In genomic region chr17:34915410-34915831, GRCm38 (mm10) we compare ENCODE assay signal across 8 mouse cellular contexts. TPM values are rescaled to one million over a fixed set of nuclear protein-coding genes. Genes with fewer than 3 reads are reported as not detected.
DNase-seq lines count a peak whose midpoint lies in the region; ATAC-seq and TF ChIP-seq lines count a peak whose summit lies in the region.

No protein-coding gene starts in this region.

- WGBS in spleen, adult 2 months, result 21% methylated on average over 11 of the region's 11 CpGs
- WGBS in liver, adult 2 months, result 16% methylated on average over 11 of the region's 11 CpGs
- 22% methylated on average over 11 of the region's 11 CpGs for WGBS in stomach, embryonic 14.5 days
- WGBS in forebrain, embryonic 14.5 days, result 34% methylated on average over 11 of the region's 11 CpGs

- 0 out of 2 replicates have a peak, but pooled peaks have one; percentile 4 for TF ChIP-seq CTCF in spleen, adult 2 months (IDR thresholded peaks at IDR 0.05; ENCODE audit: extremely low read depth, insufficient read depth, insufficient read length, insufficient replicate concordance)
- TF ChIP-seq CTCF in liver, adult 2 months (IDR thresholded peaks at IDR 0.05; ENCODE audit: low read depth, low read length), result peak; percentile 67

- H3K27me3 ChIP-seq in spleen, adult 2 months (ENCODE audit: control insufficient read depth, insufficient read depth, low read length), result no peaks in the 10 kb centered on the region
- H3K27me3 ChIP-seq in liver, adult 2 months (ENCODE audit: control insufficient read depth, insufficient read depth, low read length), result no peaks in the 10 kb centered on the region
- no peaks in the 10 kb centered on the region for H3K27me3 ChIP-seq in stomach, embryonic 14.5 days (ENCODE audit: control insufficient read depth, insufficient read depth, low read length)
- H3K27me3 ChIP-seq in forebrain, embryonic 14.5 days (replicated peaks; ENCODE audit: control insufficient read depth, insufficient read depth, low read length), result no peaks in the 10 kb centered on the region

- ATAC-seq in granulocyte monocyte progenitor cell, adult 5-6 weeks (replicated peaks; ENCODE audit: poor library complexity, severe bottlenecking), result peak; percentile 20; the same call in 1 of the 2 replicates
- peak; percentile 53; the same call in 1 of the 2 replicates for ATAC-seq in stomach, embryonic 14.5 days (ENCODE audit: insufficient number of reproducible peaks, insufficient read depth, low FRiP score, low read depth)
- ATAC-seq in forebrain, embryonic 14.5 days, result no peak
- no peak for ATAC-seq in CD4-positive, CD25-positive, alpha-beta regulatory T cell, adult 4 months

- TF ChIP-seq POLR2A in spleen, adult 2 months (IDR thresholded peaks at IDR 0.05; ENCODE audit: low read depth, low read length), result no peak
- TF ChIP-seq POLR2A in liver, adult 2 months (IDR thresholded peaks at IDR 0.05; ENCODE audit: extremely low read depth, insufficient read depth, low read length), result no peak

- H3K36me3 ChIP-seq in spleen, adult 2 months (ENCODE audit: control insufficient read depth, insufficient read depth, low read length), result peaks cover 15% of the 10 kb centered on the region
- H3K36me3 ChIP-seq in liver, adult 2 months (ENCODE audit: control insufficient read depth, insufficient read depth, low read length), result peaks cover 6% of the 10 kb centered on the region; the same call in 1 of the 2 replicates
- H3K36me3 ChIP-seq in stomach, embryonic 14.5 days (ENCODE audit: control insufficient read depth, insufficient read depth, low read length), result peaks cover 37% of the 10 kb centered on the region
- peaks cover 38% of the 10 kb centered on the region for H3K36me3 ChIP-seq in forebrain, embryonic 14.5 days (ENCODE audit: control insufficient read depth, insufficient read depth, low read length)

- no peak overlapping the region for H3K4me3 ChIP-seq in spleen, adult 2 months (ENCODE audit: extremely low read depth, insufficient read depth, insufficient read length)
- H3K4me3 ChIP-seq in liver, adult 2 months (ENCODE audit: insufficient read depth, low read depth, low read length), result no peak overlapping the region
- no peak overlapping the region for H3K4me3 ChIP-seq in stomach, embryonic 14.5 days (ENCODE audit: low read depth, low read length)
- H3K4me3 ChIP-seq in forebrain, embryonic 14.5 days (ENCODE audit: low read depth, low read length), result no peak overlapping the region

- no peaks in the 10 kb centered on the region for H3K79me2 ChIP-seq in liver, adult 2 months (ENCODE audit: control insufficient read depth, insufficient read depth, low read length)

- no peak overlapping the region for H3K9ac ChIP-seq in liver, adult 2 months (ENCODE audit: low read depth, low read length)
- H3K9ac ChIP-seq in stomach, embryonic 14.5 days (replicated peaks; ENCODE audit: low read depth, low read length), result no peak overlapping the region
- no peak overlapping the region for H3K9ac ChIP-seq in forebrain, embryonic 14.5 days (ENCODE audit: low read length)

- no peak overlapping the region for H3K4me2 ChIP-seq in stomach, embryonic 14.5 days (replicated peaks; ENCODE audit: low read depth, low read length)
- H3K4me2 ChIP-seq in forebrain, embryonic 14.5 days (ENCODE audit: low read length), result no peak overlapping the region

- peaks cover 3% of the 10 kb centered on the region; the same call in 1 of the 2 replicates for H3K4me1 ChIP-seq in spleen, adult 2 months (ENCODE audit: control insufficient read depth, insufficient read depth, insufficient read length)
- no peaks in the 10 kb centered on the region for H3K4me1 ChIP-seq in liver, adult 2 months (ENCODE audit: control insufficient read depth, insufficient read depth, low read length)
- H3K4me1 ChIP-seq in stomach, embryonic 14.5 days (ENCODE audit: control insufficient read depth, insufficient read depth, low read length), result no peaks in the 10 kb centered on the region
- no peaks in the 10 kb centered on the region for H3K4me1 ChIP-seq in forebrain, embryonic 14.5 days (ENCODE audit: control insufficient read depth, insufficient read depth, low read length)

- no peak for DNase-seq in spleen, adult 2 months (ENCODE audit: low read depth in 1 of 2, low spot score in 2 of 2)
- no peak for DNase-seq in spleen, adult 12 weeks (ENCODE audit: low spot score)
- no peak for DNase-seq in liver, adult 2 months (ENCODE audit: extremely low read depth, low read depth, low spot score)
- DNase-seq in forebrain, embryonic 14.5 days (ENCODE audit: low spot score), result no peak
- DNase-seq in urinary bladder, adult 2 months (ENCODE audit: low spot score), result no peak

- no peaks in the 10 kb centered on the region for H3K9me3 ChIP-seq in stomach, embryonic 14.5 days (ENCODE audit: control insufficient read depth, low read depth, low read length)
- no peaks in the 10 kb centered on the region for H3K9me3 ChIP-seq in forebrain, embryonic 14.5 days (replicated peaks; ENCODE audit: control insufficient read depth, low read length)

- no peak overlapping the region for H3K27ac ChIP-seq in spleen, adult 2 months (ENCODE audit: insufficient read depth, low read length)
- no peak overlapping the region for H3K27ac ChIP-seq in liver, adult 2 months (replicated peaks; ENCODE audit: insufficient read depth, low read depth, low read length)
- no peak overlapping the region for H3K27ac ChIP-seq in stomach, embryonic 14.5 days (ENCODE audit: low read length)
- H3K27ac ChIP-seq in forebrain, embryonic 14.5 days (ENCODE audit: low read depth, low read length), result no peak overlapping the region

RNA-seq across cellular contexts. Expression of gene Slc44a4, which starts 1.2 kb away (rescaled TPM):
- polyA plus RNA-seq in spleen, adult 2 months (2012; rRNA removed), result 0.05 and 0.08 TPM in 2 replicates
- total RNA-seq in granulocyte monocyte progenitor cell, adult 5-6 weeks (2014; fragmentation: Nextera tagmentation), result 0.41 TPM in 1 of 2 replicates, not detected in the other
- 0.78 and 1.8 TPM in 2 replicates for total RNA-seq in granulocyte monocyte progenitor cell, adult 5-6 weeks (2017)
- total RNA-seq in liver, adult 2 months (2014; rRNA removed), result 0.13 and 0.18 TPM in 2 replicates
- polyA plus RNA-seq in liver, adult 2 months (2012; rRNA removed), result 0.34 and 0.35 TPM in 2 replicates
- polyA plus RNA-seq in stomach, embryonic 14.5 days (2014; fragmentation: Nextera tagmentation; extraction: Ambion mirVana), result 5.3 and 6.4 TPM in 2 replicates
- polyA plus RNA-seq in forebrain, embryonic 14.5 days (2014; fragmentation: Nextera tagmentation; extraction: Ambion mirVana), result not detected in 2 replicates
- polyA plus RNA-seq in urinary bladder, adult 2 months (2012; rRNA removed), result 4.5 and 5.1 TPM in 2 replicates
- not detected for polyA plus RNA-seq in CD4-positive, CD25-positive, alpha-beta regulatory T cell, adult 4 months (2017; shearing (Covaris generic))

RNA-seq across cellular contexts. Expression of gene Neu1, which starts 15.6 kb away (rescaled TPM):
- 45.8 and 47.5 TPM in 2 replicates for polyA plus RNA-seq in spleen, adult 2 months (2012; rRNA removed)
- 30.3 and 35.3 TPM in 2 replicates for total RNA-seq in granulocyte monocyte progenitor cell, adult 5-6 weeks (2014; fragmentation: Nextera tagmentation)
- total RNA-seq in granulocyte monocyte progenitor cell, adult 5-6 weeks (2017), result 27.0 and 32.4 TPM in 2 replicates
- total RNA-seq in liver, adult 2 months (2014; rRNA removed), result 27.6 and 36.8 TPM in 2 replicates
- 52.5 and 62.5 TPM in 2 replicates for polyA plus RNA-seq in liver, adult 2 months (2012; rRNA removed)
- 15.1 and 16.2 TPM in 2 replicates for polyA plus RNA-seq in stomach, embryonic 14.5 days (2014; fragmentation: Nextera tagmentation; extraction: Ambion mirVana)
- polyA plus RNA-seq in forebrain, embryonic 14.5 days (2014; fragmentation: Nextera tagmentation; extraction: Ambion mirVana), result 16.2 and 20.0 TPM in 2 replicates
- 27.9 and 32.0 TPM in 2 replicates for polyA plus RNA-seq in urinary bladder, adult 2 months (2012; rRNA removed)
- polyA plus RNA-seq in CD4-positive, CD25-positive, alpha-beta regulatory T cell, adult 4 months (2017; shearing (Covaris generic)), result 10 to 100 TPM; 32.5 to 40.6 TPM

RNA-seq across cellular contexts. Expression of gene Ehmt2, which starts 17.2 kb away (rescaled TPM):
- 200 and 246 TPM in 2 replicates for polyA plus RNA-seq in spleen, adult 2 months (2012; rRNA removed)
- total RNA-seq in granulocyte monocyte progenitor cell, adult 5-6 weeks (2014; fragmentation: Nextera tagmentation), result 78.2 and 87.0 TPM in 2 replicates
- total RNA-seq in granulocyte monocyte progenitor cell, adult 5-6 weeks (2017), result 90.9 and 120 TPM in 2 replicates
- total RNA-seq in liver, adult 2 months (2014; rRNA removed), result 45.2 and 54.6 TPM in 2 replicates
- 81.8 and 103 TPM in 2 replicates for polyA plus RNA-seq in liver, adult 2 months (2012; rRNA removed)
- 69.4 and 79.4 TPM in 2 replicates for polyA plus RNA-seq in stomach, embryonic 14.5 days (2014; fragmentation: Nextera tagmentation; extraction: Ambion mirVana)
- polyA plus RNA-seq in forebrain, embryonic 14.5 days (2014; fragmentation: Nextera tagmentation; extraction: Ambion mirVana), result 62.5 and 76.9 TPM in 2 replicates
- 124 and 129 TPM in 2 replicates for polyA plus RNA-seq in urinary bladder, adult 2 months (2012; rRNA removed)
- 10 to 100 TPM; 21.8 to 30.5 TPM for polyA plus RNA-seq in CD4-positive, CD25-positive, alpha-beta regulatory T cell, adult 4 months (2017; shearing (Covaris generic))

RNA-seq across cellular contexts. Expression of gene C2, which starts 17.4 kb away (rescaled TPM):
- 15.9 and 16.0 TPM in 2 replicates for polyA plus RNA-seq in spleen, adult 2 months (2012; rRNA removed)
- total RNA-seq in granulocyte monocyte progenitor cell, adult 5-6 weeks (2014; fragmentation: Nextera tagmentation), result 1.5 and 7.7 TPM in 2 replicates
- total RNA-seq in granulocyte monocyte progenitor cell, adult 5-6 weeks (2017), result 0.47 TPM in 1 of 2 replicates, not detected in the other
- total RNA-seq in liver, adult 2 months (2014; rRNA removed), result 101 and 113 TPM in 2 replicates
- polyA plus RNA-seq in liver, adult 2 months (2012; rRNA removed), result 65.1 and 82.1 TPM in 2 replicates
- 2.8 TPM in 2 replicates for polyA plus RNA-seq in stomach, embryonic 14.5 days (2014; fragmentation: Nextera tagmentation; extraction: Ambion mirVana)
- polyA plus RNA-seq in forebrain, embryonic 14.5 days (2014; fragmentation: Nextera tagmentation; extraction: Ambion mirVana), result 1.3 and 1.4 TPM in 2 replicates
- polyA plus RNA-seq in urinary bladder, adult 2 months (2012; rRNA removed), result 43.0 and 45.6 TPM in 2 replicates
- polyA plus RNA-seq in CD4-positive, CD25-positive, alpha-beta regulatory T cell, adult 4 months (2017; shearing (Covaris generic)), result 1 to 10 TPM; 1.1 to 2.5 TPM

RNA-seq across cellular contexts. Expression of gene Gm20547, which starts 33.6 kb away (rescaled TPM):
- polyA plus RNA-seq in spleen, adult 2 months (2012; rRNA removed), result 0.04 TPM in 1 of 2 replicates, not detected in the other
- not detected in 2 replicates for total RNA-seq in granulocyte monocyte progenitor cell, adult 5-6 weeks (2014; fragmentation: Nextera tagmentation)
- total RNA-seq in granulocyte monocyte progenitor cell, adult 5-6 weeks (2017), result not detected in 2 replicates
- 1.1 TPM in 1 of 2 replicates, not detected in the other for total RNA-seq in liver, adult 2 months (2014; rRNA removed)
- polyA plus RNA-seq in liver, adult 2 months (2012; rRNA removed), result 0.09 TPM in 1 of 2 replicates, not detected in the other
- polyA plus RNA-seq in stomach, embryonic 14.5 days (2014; fragmentation: Nextera tagmentation; extraction: Ambion mirVana), result not detected in 2 replicates
- 0.28 TPM in 1 of 2 replicates, not detected in the other for polyA plus RNA-seq in forebrain, embryonic 14.5 days (2014; fragmentation: Nextera tagmentation; extraction: Ambion mirVana)
- 0.04 TPM in 1 of 2 replicates, not detected in the other for polyA plus RNA-seq in urinary bladder, adult 2 months (2012; rRNA removed)
- not detected for polyA plus RNA-seq in CD4-positive, CD25-positive, alpha-beta regulatory T cell, adult 4 months (2017; shearing (Covaris generic))

Comparison
In these comparisons a context has a peak if more than half of its experiments do, and no peak if none do; other contexts are left out.
1. ATAC-seq: peak in granulocyte monocyte progenitor cell, adult 5-6 weeks (single experiment) and stomach, embryonic 14.5 days (single experiment); none in forebrain, embryonic 14.5 days (single experiment) and CD4-positive, CD25-positive, alpha-beta regulatory T cell, adult 4 months (single experiment).